9 mouse cellular contexts compared by ENCODE assay signal in genomic region chr11:58010930-58011329, GRCm38 (mm10). TPM values are rescaled to one million over a fixed set of nuclear protein-coding genes. Genes with fewer than 3 reads are reported as not detected.
A peak's percentile ranks its signal among the peaks of the same experiment; 100 is the strongest.
DNase-seq lines count a peak whose midpoint lies in the region; ATAC-seq and TF ChIP-seq lines count a peak whose summit lies in the region.
"Had no signal": no experiment of that assay in that cellular context is flagged by ENCODE, and none has a peak within 500 bp of the region (broad histone marks: within the 10 kb centered on the region; RNA-seq: fewer than 3 reads in every experiment).

No protein-coding gene starts in this region.

- H3K9me3 ChIP-seq in kidney, embryonic 14.5 days (ENCODE audit: control insufficient read depth, low read length) = no peaks in the 10 kb centered on the region
- no peaks in the 10 kb centered on the region for H3K9me3 ChIP-seq in midbrain, postnatal 0 days (ENCODE audit: low read length)

- H3K27ac ChIP-seq in kidney, embryonic 14.5 days (ENCODE audit: low read depth, low read length) = no peak overlapping the region
- H3K27ac ChIP-seq in brown adipose tissue, adult 24 weeks (replicated peaks; ENCODE audit: low read depth, low read length) = 0 out of 2 replicates have a peak overlapping the region, but pooled peaks have one; percentile 30
- H3K27ac ChIP-seq in midbrain, postnatal 0 days (ENCODE audit: low read depth, low read length) = no peak overlapping the region
- H3K27ac ChIP-seq in thymus, adult 2 months (ENCODE audit: control insufficient read depth, insufficient read depth, low read length) = no peak overlapping the region

- 24% methylated on average over 1 of the region's 1 CpGs for WGBS in kidney, embryonic 14.5 days
- WGBS in midbrain, postnatal 0 days = 26% methylated on average over 1 of the region's 1 CpGs
- 11% methylated on average over 1 of the region's 1 CpGs for WGBS in thymus, adult 2 months

- peak overlapping the region; percentile 77 for H3K4me3 ChIP-seq in kidney, embryonic 14.5 days (ENCODE audit: low read length)
- peak overlapping the region; percentile 38 for H3K4me3 ChIP-seq in brown adipose tissue, adult 24 weeks (ENCODE audit: insufficient read depth, low read depth, low read length)
- H3K4me3 ChIP-seq in midbrain, postnatal 0 days (ENCODE audit: low read depth, low read length) = peak overlapping the region; percentile 96; the same call in 1 of the 2 replicates
- no peak overlapping the region for H3K4me3 ChIP-seq in thymus, adult 2 months (ENCODE audit: control insufficient read depth, insufficient read depth, low read length)

- no peak for TF ChIP-seq CTCF in midbrain, postnatal 0 days (IDR thresholded peaks at IDR 0.05)
- TF ChIP-seq CTCF in thymus, adult 2 months (IDR thresholded peaks at IDR 0.05; ENCODE audit: borderline replicate concordance, control insufficient read depth, extremely low read depth, insufficient read depth, low read length, poor library complexity) = no peak

- peak overlapping the region; percentile 84 for H3K4me2 ChIP-seq in kidney, embryonic 14.5 days (replicated peaks; ENCODE audit: low read depth, low read length)
- H3K4me2 ChIP-seq in midbrain, postnatal 0 days (ENCODE audit: low read depth, low read length, poor library complexity, severe bottlenecking) = peak overlapping the region; percentile 91

- intact Hi-C loops in left cerebral cortex, postnatal 14 days (cut with DNase I) = no loop called here

- no peaks in the 10 kb centered on the region for H3K27me3 ChIP-seq in kidney, embryonic 14.5 days (ENCODE audit: control insufficient read depth, insufficient read depth, low read length)
- H3K27me3 ChIP-seq in midbrain, postnatal 0 days (ENCODE audit: insufficient read depth, low read length) = no peaks in the 10 kb centered on the region
- no peaks in the 10 kb centered on the region for H3K27me3 ChIP-seq in thymus, adult 2 months (ENCODE audit: control insufficient read depth, insufficient read depth, low read length)

- no peak for ATAC-seq in kidney, embryonic 14.5 days (ENCODE audit: low FRiP score, low TSS enrichment)
- no peak for ATAC-seq in midbrain, postnatal 0 days (ENCODE audit: low FRiP score)

- no peak for DNase-seq in kidney, postnatal 14 days
- DNase-seq in induced T-regulatory cell, adult 2 months (ENCODE audit: low read depth) = peak; percentile 50
- no peak for DNase-seq in midbrain, postnatal 0 days (ENCODE audit: low spot score)
- no peak for DNase-seq in thymus, adult 2 months
- DNase-seq in left cerebral cortex, postnatal 14 days (ENCODE audit: low spot score in 2 of 2) = no peak
- DNase-seq in cerebellum, adult 18-20 months = no peak
- DNase-seq: gastrocnemius, postnatal 36 days had no signal

- H3K36me3 ChIP-seq in kidney, embryonic 14.5 days (ENCODE audit: control insufficient read depth, insufficient read depth, low read length) = no peaks in the 10 kb centered on the region
- H3K36me3 ChIP-seq in midbrain, postnatal 0 days (ENCODE audit: insufficient read depth, low read length) = no peaks in the 10 kb centered on the region
- H3K36me3 ChIP-seq in thymus, adult 2 months (ENCODE audit: control insufficient read depth, insufficient read depth, low read length) = no peaks in the 10 kb centered on the region

- peak overlapping the region; percentile 98; the same call in 1 of the 2 replicates for H3K9ac ChIP-seq in kidney, embryonic 14.5 days (ENCODE audit: low read depth, low read length)
- H3K9ac ChIP-seq in midbrain, postnatal 0 days (replicated peaks; ENCODE audit: low read length, poor library complexity, severe bottlenecking) = no peak overlapping the region

- no peak for TF ChIP-seq POLR2A in thymus, adult 2 months (IDR thresholded peaks at IDR 0.05; ENCODE audit: control insufficient read depth, extremely low read depth, insufficient read depth, low read length, poor library complexity)

- peaks cover 24% of the 10 kb centered on the region for H3K4me1 ChIP-seq in kidney, embryonic 14.5 days (ENCODE audit: control insufficient read depth, insufficient read depth, low read length)
- H3K4me1 ChIP-seq in brown adipose tissue, adult 24 weeks (ENCODE audit: control insufficient read depth, insufficient read depth, insufficient read length, low read length) = peaks cover 9% of the 10 kb centered on the region
- peaks cover 11% of the 10 kb centered on the region; the same call in 1 of the 2 replicates for H3K4me1 ChIP-seq in midbrain, postnatal 0 days (ENCODE audit: insufficient read depth, low read length)
- peaks cover 11% of the 10 kb centered on the region for H3K4me1 ChIP-seq in thymus, adult 2 months (replicated peaks; ENCODE audit: control insufficient read depth, insufficient read depth, low read length)

RNA-seq across cellular contexts. Expression of gene Larp1, which starts 2.1 kb away (rescaled TPM):
- 21.5 and 25.0 TPM in 2 replicates for polyA plus RNA-seq in kidney, embryonic 14.5 days (2014; fragmentation: Nextera tagmentation; extraction: Ambion mirVana)
- 14.1 and 21.8 TPM in 2 replicates for polyA plus RNA-seq in brown adipose tissue, adult 24 weeks (2012; ENCODE audit: insufficient read depth, insufficient read length, missing spikeins)
- total RNA-seq in midbrain, postnatal 0 days (2014; rRNA removed) = 51.8 and 53.1 TPM in 2 replicates
- polyA plus RNA-seq in midbrain, postnatal 0 days (2015; fragmentation: Nextera tagmentation; extraction: Ambion mirVana) = 14.7 and 15.7 TPM in 2 replicates
- polyA plus RNA-seq in thymus, adult 2 months (2012; rRNA removed) = 54.4 and 64.4 TPM in 2 replicates
- 10 to 100 TPM; 86.2 to 86.3 TPM for total RNA-seq in left cerebral cortex, postnatal 14 days (2021)
